Mouse (Mus musculus) midbrain, embryonic 11.5 days (tissue): ENCODE measurements around the gene Inmt. TPM values are rescaled to one million over a fixed set of nuclear protein-coding genes. Genes with fewer than 3 reads are reported as not detected.

Source experiments
- ATAC-seq: fragments of 200-750 bp; cut with Nextera tagmentation; 2 replicates; pipeline ENCODE4 v1.8.0; 2017; ENCODE audit warnings: moderate TSS enrichment, moderate library complexity; ENCODE audit not compliant: low FRiP score
- DNase-seq: peaks from one replicate; pipeline ENCODE4 v3.0.0; 2015; ENCODE audit warnings: low spot score; ENCODE audit errors: missing footprints
- H3K27ac ChIP-seq: fragments of 300-500 bp; sonication (generic); 2 replicates; pipeline ENCODE4 v1.5.1; 2014; ENCODE audit warnings: low read depth, low read length
- H3K27me3 ChIP-seq: fragments of 300-500 bp; sonication (generic); 2 replicates; pipeline ENCODE4 v1.6.1; 2014; ENCODE audit warnings: mild to moderate bottlenecking, low read length, moderate library complexity, mixed read lengths; ENCODE audit not compliant: control insufficient read depth, insufficient read depth
- H3K36me3 ChIP-seq: fragments of 300-500 bp; sonication (generic); 2 replicates; pipeline ENCODE4 v1.6.1; 2014; ENCODE audit warnings: mild to moderate bottlenecking, low read length, moderate library complexity, mixed read lengths; ENCODE audit not compliant: control insufficient read depth, insufficient read depth
- H3K4me1 ChIP-seq: fragments of 300-500 bp; sonication (generic); 2 replicates; pipeline ENCODE4 v1.6.1; 2014; ENCODE audit warnings: low read length; ENCODE audit not compliant: control insufficient read depth, insufficient read depth
- H3K4me2 ChIP-seq: fragments of 300-500 bp; sonication (generic); 2 replicates; pipeline ENCODE4 v1.6.1; 2014; ENCODE audit warnings: mild to moderate bottlenecking, moderate library complexity
- H3K4me3 ChIP-seq: fragments of 300-500 bp; sonication (generic); 2 replicates; pipeline ENCODE4 v1.5.1; 2014; ENCODE audit warnings: low read depth, low read length
- H3K9ac ChIP-seq: fragments of 300-500 bp; sonication (generic); 2 replicates; pipeline ENCODE4 v1.6.1; 2014; ENCODE audit warnings: low read length
- H3K9me3 ChIP-seq: fragments of 300-500 bp; sonication (generic); 2 replicates; pipeline ENCODE4 v1.6.1; 2016; ENCODE audit warnings: low read length; ENCODE audit not compliant: control insufficient read depth
- WGBS: fragments of 180-500 bp; shearing (Covaris S2); extraction: QIAGEN DNeasy Blood & Tissue Kit; methylation state at CpG from one replicate; pipeline ENCODE4 v1.1.7; 2014; 5-methylcytosine and 5-hydroxymethylcytosine counted together
- polyA plus RNA-seq: library from polyadenylated mRNA; unstranded; fragments of >200 nt; fragmentation: Nextera tagmentation; extraction: Ambion mirVana; gene quantifications from 2 replicates; pipeline ENCODE4 v1.2.1, GENCODE M21; 2014

Inmt gene
- polyA plus RNA-seq, 1 experiment from 2014 or later: 0.16 TPM

- no peaks in the 10 kb centered on the region for H3K27me3 ChIP-seq
- H3K4me3 ChIP-seq: no peak overlapping the region
- no peak overlapping the region for H3K9ac ChIP-seq
- H3K9me3 ChIP-seq: no peaks in the 10 kb centered on the region
- H3K27ac ChIP-seq: no peak overlapping the region
- H3K4me1 ChIP-seq: no peaks in the 10 kb centered on the region
- H3K36me3 ChIP-seq: no peaks in the 10 kb centered on the region
- WGBS: 97% methylated on average over 3 of the region's 3 CpGs
- ATAC-seq (no peak), DNase-seq (no peak)
- H3K4me2 ChIP-seq: no peak overlapping the region
Measured at GRCm38 (mm10) chr6:55152226-55152625, 22.6 kb downstream of the Inmt start.

- no peaks in the 10 kb centered on the region for H3K27me3 ChIP-seq
- no peak for ATAC-seq
- 37% methylated on average over 4 of the region's 4 CpGs for WGBS
Measured at GRCm38 (mm10) chr6:55146138-55146537, 28.7 kb downstream of the Inmt start.

DNA sequence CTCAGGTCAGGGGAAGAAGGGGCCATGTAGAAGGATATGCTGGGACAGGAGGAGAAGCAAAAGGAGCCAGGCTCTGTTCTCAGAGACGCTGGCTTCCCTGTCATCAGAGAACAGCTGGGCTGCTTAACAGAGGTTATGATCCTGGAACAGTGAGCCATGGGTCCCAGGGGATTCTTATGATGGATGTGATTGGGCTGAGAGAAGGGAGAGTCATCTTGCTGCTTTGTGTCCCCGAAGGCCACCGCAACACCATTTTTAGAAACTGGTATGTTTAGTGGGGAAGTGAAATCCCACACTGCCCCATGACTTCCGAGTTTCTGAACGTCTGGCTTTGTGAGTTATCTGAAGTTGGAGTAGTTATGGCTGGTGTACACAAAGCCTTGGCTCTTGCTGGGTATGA is 29.6 kb downstream of the Inmt start:
- ATAC-seq: no peak

More at GRCm38 (mm10) chr6:55146138-55146537, 28.7 kb downstream of the Inmt start:
- H3K36me3 ChIP-seq: no peaks in the 10 kb centered on the region
- no peak overlapping the region for H3K4me2 ChIP-seq
- H3K4me1 ChIP-seq: no peaks in the 10 kb centered on the region; the same call in 1 of the 2 replicates
- no peaks in the 10 kb centered on the region for H3K9me3 ChIP-seq
- peak; percentile 85 for DNase-seq
- H3K4me3 ChIP-seq: no peak overlapping the region
- no peak overlapping the region for H3K27ac ChIP-seq
- H3K9ac ChIP-seq: no peak overlapping the region

GRCm38 (mm10) chr6:55138343-55138742 is 36.5 kb downstream of the Inmt start:
- Histone ChIP-seq H3K4me1 (no peaks in the 10 kb centered on the region), H3K4me2 (no peak overlapping the region), H3K27me3 (no peaks in the 10 kb centered on the region), H3K4me3 (no peak overlapping the region), H3K9ac (no peak overlapping the region), H3K36me3 (no peaks in the 10 kb centered on the region), H3K9me3 (no peaks in the 10 kb centered on the region), H3K27ac (no peak overlapping the region)
- ATAC-seq (no peak), DNase-seq (no peak)

More for the DNA sequence above, 29.6 kb downstream of the Inmt start:
- Histone ChIP-seq H3K4me1 (no peaks in the 10 kb centered on the region; the same call in 1 of the 2 replicates), H3K9ac (no peak overlapping the region), H3K9me3 (no peaks in the 10 kb centered on the region), H3K27me3 (no peaks in the 10 kb centered on the region), H3K36me3 (no peaks in the 10 kb centered on the region), H3K4me3 (no peak overlapping the region), H3K27ac (no peak overlapping the region), H3K4me2 (no peak overlapping the region)
- WGBS: 88% methylated on average over 5 of the region's 5 CpGs
- DNase-seq: no peak

DNA sequence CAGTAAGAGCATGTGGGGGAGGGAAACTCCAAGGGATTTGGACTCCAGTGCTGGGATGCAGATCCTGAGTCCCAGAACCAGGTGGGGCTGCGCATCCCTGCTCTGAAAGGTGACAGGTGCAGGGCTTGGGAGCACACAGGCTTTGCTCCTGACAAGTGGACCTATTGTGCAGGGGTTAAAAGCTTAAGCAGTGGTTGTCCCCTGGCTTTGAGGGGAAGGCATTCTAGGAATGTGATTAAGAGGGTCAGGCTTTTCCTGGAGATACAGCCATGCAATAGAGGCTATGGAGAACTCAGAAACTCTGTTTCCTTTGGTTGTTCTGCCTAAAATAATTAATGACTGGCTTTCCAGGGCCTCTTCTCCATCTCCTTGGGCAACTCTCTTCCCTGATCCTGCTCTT is 41.4 kb downstream of the Inmt start:
- WGBS: 46% methylated on average over 1 of the region's 1 CpGs
- Histone ChIP-seq H3K4me1 (no peaks in the 10 kb centered on the region), H3K9ac (no peak overlapping the region), H3K4me3 (no peak overlapping the region), H3K36me3 (no peaks in the 10 kb centered on the region), H3K4me2 (no peak overlapping the region), H3K9me3 (no peaks in the 10 kb centered on the region), H3K27ac (no peak overlapping the region), H3K27me3 (no peaks in the 10 kb centered on the region)
- DNase-seq (no peak), ATAC-seq (no peak)

GRCm38 (mm10) chr6:55132794-55133193 is 42.0 kb downstream of the Inmt start, which contains the start of gene Crhr2:
TSS of gene Crhr2 (minus strand) at chr6:55133016.
- no peak for ATAC-seq
- Histone ChIP-seq H3K27ac (no peak within 1 kb of the TSS), H3K9ac (no peak within 1 kb of the TSS), H3K4me2 (no peak within 1 kb of the TSS), H3K36me3 (no peaks in the 10 kb centered on the region), H3K4me1 (no peaks in the 10 kb centered on the region), H3K9me3 (no peaks in the 10 kb centered on the region), H3K27me3 (no peaks in the 10 kb centered on the region), H3K4me3 (no peak within 1 kb of the TSS)
- DNase-seq: no peak
- 80% methylated on average over 10 of the region's 10 CpGs for WGBS

DNA sequence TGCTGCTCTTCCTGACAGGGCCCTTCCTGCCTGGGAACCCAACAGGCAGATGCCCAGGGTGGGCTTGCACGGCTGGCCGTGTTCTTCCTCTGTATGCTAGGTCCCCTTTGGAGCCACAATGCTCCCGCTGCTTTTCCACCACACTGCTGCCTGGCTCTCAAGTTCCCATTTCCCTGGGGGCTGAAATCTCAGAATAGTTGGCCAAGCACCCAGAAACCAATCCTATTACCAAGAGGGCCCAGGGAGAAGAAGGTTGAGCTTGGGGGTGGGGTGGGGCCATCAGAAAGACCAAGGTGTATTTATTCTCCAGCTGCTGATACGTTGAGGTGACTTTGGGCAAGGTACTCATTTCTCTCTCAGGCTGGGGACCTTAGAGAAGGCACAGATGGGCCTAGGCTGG is 43.5 kb downstream of the Inmt start:
- Histone ChIP-seq H3K9me3 (no peaks in the 10 kb centered on the region), H3K9ac (no peak overlapping the region), H3K4me3 (no peak overlapping the region), H3K27me3 (no peaks in the 10 kb centered on the region), H3K4me2 (no peak overlapping the region), H3K27ac (no peak overlapping the region), H3K36me3 (no peaks in the 10 kb centered on the region), H3K4me1 (no peaks in the 10 kb centered on the region)
- ATAC-seq (no peak), DNase-seq (no peak)
- WGBS: 89% methylated on average over 4 of the region's 4 CpGs

- no peak overlapping the region for H3K4me2 ChIP-seq
- no peak overlapping the region for H3K27ac ChIP-seq
- H3K27me3 ChIP-seq: no peaks in the 10 kb centered on the region
- no peak for DNase-seq
- no peak for ATAC-seq
- no peaks in the 10 kb centered on the region for H3K36me3 ChIP-seq
- WGBS: 84% methylated on average over 6 of the region's 6 CpGs
- H3K4me3 ChIP-seq: no peak overlapping the region
- H3K4me1 ChIP-seq: no peaks in the 10 kb centered on the region
- H3K9ac ChIP-seq: no peak overlapping the region
- no peaks in the 10 kb centered on the region for H3K9me3 ChIP-seq
Measured at GRCm38 (mm10) chr6:55130631-55131030, 44.2 kb downstream of the Inmt start.

GRCm38 (mm10) chr6:55128391-55128790 is 46.5 kb downstream of the Inmt start:
- Histone ChIP-seq H3K27me3 (no peaks in the 10 kb centered on the region), H3K4me1 (no peaks in the 10 kb centered on the region), H3K27ac (no peak overlapping the region), H3K9me3 (no peaks in the 10 kb centered on the region), H3K9ac (no peak overlapping the region), H3K4me3 (no peak overlapping the region), H3K4me2 (no peak overlapping the region), H3K36me3 (no peaks in the 10 kb centered on the region)
- ATAC-seq (no peak), DNase-seq (no peak)

- Histone ChIP-seq H3K9ac (no peak overlapping the region), H3K27me3 (no peaks in the 10 kb centered on the region), H3K4me1 (no peaks in the 10 kb centered on the region), H3K4me2 (no peak overlapping the region), H3K4me3 (no peak overlapping the region), H3K9me3 (no peaks in the 10 kb centered on the region), H3K36me3 (no peaks in the 10 kb centered on the region), H3K27ac (no peak overlapping the region)
- DNase-seq (no peak), ATAC-seq (no peak)
- 77% methylated on average over 5 of the region's 5 CpGs for WGBS
Measured at GRCm38 (mm10) chr6:55126576-55126975, 48.3 kb downstream of the Inmt start.
